13 mouse cellular contexts compared by ENCODE assay signal in the genomic region with DNA sequence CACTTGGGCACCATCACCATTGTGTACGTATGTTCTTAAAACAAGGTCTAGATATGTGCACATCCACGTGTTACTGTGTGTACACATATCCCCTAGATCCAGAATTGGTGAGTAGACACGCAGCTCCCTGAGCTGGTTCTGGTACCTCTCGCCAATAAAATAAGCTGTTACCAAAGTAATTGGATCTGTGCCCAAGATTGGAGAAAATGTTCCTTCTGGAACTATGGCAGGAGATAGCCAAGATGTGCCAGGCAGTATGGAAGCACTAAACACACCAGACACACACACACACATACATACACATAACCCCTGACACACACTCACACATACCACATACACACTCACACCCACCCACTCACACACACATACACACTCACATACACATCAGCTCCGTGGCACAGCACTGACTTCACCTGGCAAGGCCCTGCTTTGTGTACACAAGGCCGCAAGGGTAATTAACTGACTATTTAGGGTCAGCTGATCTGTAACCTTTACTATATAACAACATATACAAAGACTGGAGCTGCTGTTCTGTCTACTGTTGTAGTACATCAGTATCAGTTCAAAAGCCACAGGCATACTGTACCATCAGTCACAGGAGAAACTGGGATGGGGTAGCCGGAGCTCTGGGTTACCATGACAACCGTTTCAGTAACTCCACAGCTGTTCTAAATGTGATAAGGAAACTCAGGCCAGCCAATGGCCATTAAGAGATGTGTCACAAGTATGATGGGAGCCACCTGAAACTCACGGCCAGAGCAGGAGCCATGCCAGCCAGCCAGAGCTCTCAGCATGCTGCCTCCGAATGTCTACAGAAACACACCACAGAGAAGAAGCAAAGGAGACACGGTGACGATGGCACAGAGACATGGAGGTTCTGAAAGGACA. TPM values are rescaled to one million over a fixed set of nuclear protein-coding genes. Genes with fewer than 3 reads are reported as not detected.
DNase-seq lines count a peak whose midpoint lies in the region; ATAC-seq lines count a peak whose summit lies in the region.
"Had no signal": no experiment of that assay in that cellular context is flagged by ENCODE, and none has a peak within 500 bp of the region (broad histone marks: within the 10 kb centered on the region; RNA-seq: fewer than 3 reads in every experiment).

No protein-coding gene starts in this region.

- ATAC-seq in megakaryocyte, adult 5-6 weeks (ENCODE audit: poor library complexity, severe bottlenecking), result no peak
- ATAC-seq in megakaryocyte-erythroid progenitor cell, adult 5-6 weeks (replicated peaks; ENCODE audit: low FRiP score, low TSS enrichment, poor library complexity, severe bottlenecking), result 0 out of 2 replicates have a peak, but pooled peaks have one; percentile 26

- H3K4me1 ChIP-seq in megakaryocyte, embryonic 14.5 days, result peaks cover 44% of the 10 kb centered on the region
- H3K4me1 ChIP-seq: neural tube, embryonic 12.5 days had no signal

- peak; percentile 63 for DNase-seq in cerebellum, adult 9-11 months
- no peak for DNase-seq in cerebellum, adult 11-12 months
- DNase-seq in heart, postnatal 4 days, result peak; percentile 19
- no peak for DNase-seq in heart, postnatal 36 days
- no peak for DNase-seq in urinary bladder, postnatal 4 days (ENCODE audit: low spot score in 2 of 2)
- DNase-seq: adrenal gland, adult 2 months; kidney, adult 8-10 months; right cerebral cortex, adult 18-20 months had no signal

- peak overlapping the region; percentile 21 for H3K4me3 ChIP-seq in megakaryocyte, embryonic 14.5 days (replicated peaks)
- H3K4me3 ChIP-seq: embryonic facial prominence, embryonic 12.5 days; neural tube, embryonic 12.5 days had no signal

- intact Hi-C loops in heart, postnatal 36 days (cut with DNase I), result no loop called here

- H3K27me3 ChIP-seq in megakaryocyte, embryonic 14.5 days (replicated peaks), result peaks cover 11% of the 10 kb centered on the region
- H3K27me3 ChIP-seq: embryonic facial prominence, embryonic 12.5 days; neural tube, embryonic 12.5 days had no signal

- H3K36me3 ChIP-seq in megakaryocyte, embryonic 14.5 days (replicated peaks; ENCODE audit: low read length), result peaks cover 2% of the 10 kb centered on the region
- H3K36me3 ChIP-seq: embryonic facial prominence, embryonic 12.5 days; neural tube, embryonic 12.5 days had no signal

- H3K9me3 ChIP-seq in megakaryocyte, embryonic 14.5 days, result no peaks in the 10 kb centered on the region
- H3K9me3 ChIP-seq: embryonic facial prominence, embryonic 12.5 days; neural tube, embryonic 12.5 days had no signal

RNA-seq across cellular contexts. Expression of gene Tbc1d8, which starts 38.6 kb away (rescaled TPM):
- total RNA-seq in heart, postnatal 4 days (2021), result 1 to 10 TPM; 8.1 to 8.9 TPM
- total RNA-seq in heart, postnatal 36 days (2021), result 1 to 10 TPM; 5.5 to 6.5 TPM
- 1.7 and 6.4 TPM in 2 replicates for polyA plus RNA-seq in megakaryocyte, embryonic 14.5 days (2012; ENCODE audit: insufficient read depth, low replicate concordance)
- 60.6 and 61.8 TPM in 2 replicates for total RNA-seq in megakaryocyte, adult 5-6 weeks (2015)
- total RNA-seq in megakaryocyte, adult 5-6 weeks (2017), result 35.5 and 46.5 TPM in 2 replicates
- total RNA-seq in megakaryocyte-erythroid progenitor cell, adult 5-6 weeks (2014; fragmentation: Nextera tagmentation), result 14.1 and 25.6 TPM in 2 replicates
- 4.9 and 13.1 TPM in 2 replicates for total RNA-seq in megakaryocyte-erythroid progenitor cell, adult 5-6 weeks (2017)

Comparison
In these comparisons a context has a peak if more than half of its experiments do, and no peak if none do; other contexts are left out.
1. DNase-seq: peak in cerebellum, adult 9-11 months (single experiment) and heart, postnatal 4 days (single experiment); none in cerebellum, adult 11-12 months (single experiment), heart, postnatal 36 days (0 of 2) and urinary bladder, postnatal 4 days (0 of 2).